Mouse (Mus musculus): ENCODE measurements around the gene Cdkal1.

Gene Cdkal1

GRCm38 (mm10) chr13:29581762-29582700 is 273.4 kb downstream of the Cdkal1 start:
- DNase-seq (ENCODE audit: low read depth, low spot score) = no peak

- no peak for DNase-seq (ENCODE audit: low read depth, low spot score)
Observed at GRCm38 (mm10) chr13:29580780-29581179, 274.7 kb downstream of the Cdkal1 start.

DNA sequence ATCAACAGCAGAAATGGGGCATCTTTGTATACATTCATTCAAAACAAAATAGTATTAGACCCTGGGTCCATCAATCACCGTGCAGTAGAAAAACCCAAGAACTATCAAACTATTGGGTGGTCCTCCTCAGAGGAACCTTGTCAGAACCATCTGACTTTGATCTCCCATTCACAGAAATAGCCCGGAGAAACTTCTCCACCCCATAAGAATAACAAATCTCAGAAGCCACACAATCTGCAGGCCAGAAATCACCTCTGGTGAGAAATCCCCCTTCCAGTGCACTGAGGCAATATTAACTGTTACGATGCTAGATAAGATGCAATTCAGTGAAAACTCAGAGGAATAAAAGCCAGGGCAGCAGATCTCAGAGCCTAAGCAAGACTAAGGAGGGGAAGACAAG is 275.5 kb downstream of the Cdkal1 start:
- DNase-seq (ENCODE audit: low read depth, low spot score) = no peak

- DNase-seq (ENCODE audit: low read depth, low spot score) = no peak
Observed at GRCm38 (mm10) chr13:29578621-29579020, 276.9 kb downstream of the Cdkal1 start.

GRCm38 (mm10) chr13:29574784-29575183 is 280.7 kb downstream of the Cdkal1 start:
- DNase-seq (ENCODE audit: low read depth, low spot score) = no peak

GRCm38 (mm10) chr13:29572477-29572876 is 283.0 kb downstream of the Cdkal1 start:
- DNase-seq (ENCODE audit: low read depth, low spot score) = no peak

DNA sequence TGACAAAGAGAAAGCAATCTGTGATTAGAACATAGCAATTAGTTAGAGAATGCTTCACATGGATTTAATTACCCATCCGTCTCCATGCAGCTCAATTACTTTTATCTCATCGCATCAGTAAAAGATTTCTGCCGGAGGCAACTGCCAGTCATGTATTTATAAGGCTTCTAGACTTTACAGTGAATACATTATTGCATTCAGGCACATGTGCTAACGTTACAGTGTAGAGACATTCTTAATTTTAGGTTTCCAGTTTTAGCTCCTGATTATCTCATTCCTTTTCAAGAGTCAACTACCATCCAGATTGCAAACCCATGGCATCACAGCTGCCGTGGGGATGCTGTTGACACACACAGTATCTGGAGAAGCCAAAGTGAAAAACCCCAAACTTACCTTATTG is 289.8 kb downstream of the Cdkal1 start:
- no peak for DNase-seq (ENCODE audit: low read depth, low spot score)

- no peak for DNase-seq (ENCODE audit: low read depth, low spot score)
Observed at GRCm38 (mm10) chr13:29559188-29559587, 296.3 kb downstream of the Cdkal1 start.

DNA sequence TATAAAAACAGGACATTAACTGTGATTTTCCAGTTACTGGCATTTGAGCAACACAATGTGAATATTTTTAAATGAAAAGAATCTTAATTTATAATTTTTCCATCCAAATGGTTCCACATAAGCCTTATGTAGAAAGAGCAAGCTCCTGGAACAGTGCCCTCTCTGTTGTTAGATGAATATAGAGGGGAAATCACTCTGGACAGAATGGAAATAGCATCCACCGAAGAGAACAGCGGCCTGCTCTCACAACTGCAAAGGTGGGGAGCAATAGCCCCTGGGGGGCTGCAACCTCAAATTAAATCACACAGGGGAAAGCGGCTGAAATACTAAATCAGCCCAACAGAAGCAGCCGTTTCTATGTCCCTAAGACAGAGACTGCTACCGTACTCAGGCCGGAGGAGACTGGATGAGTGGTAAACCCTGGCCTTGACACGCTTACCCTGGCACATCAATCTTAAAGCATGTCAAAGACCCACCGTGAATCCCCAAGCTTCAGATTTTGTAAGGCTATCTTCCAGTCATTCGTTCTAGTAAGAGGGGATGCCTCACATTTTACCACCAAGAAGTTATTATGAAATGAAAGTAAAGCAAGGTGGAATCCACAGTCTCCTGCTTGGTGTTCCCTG is 300.2 kb downstream of the Cdkal1 start:
- DNase-seq (ENCODE audit: low read depth, low spot score) = no peak

GRCm38 (mm10) chr13:29553792-29554191 is 301.7 kb downstream of the Cdkal1 start:
- no peak for DNase-seq (ENCODE audit: low read depth, low spot score)

- no peak for DNase-seq (ENCODE audit: low read depth, low spot score)
Observed at GRCm38 (mm10) chr13:29552322-29552870, 303.1 kb downstream of the Cdkal1 start.

- DNase-seq (ENCODE audit: low read depth, low spot score) = no peak
Observed at GRCm38 (mm10) chr13:29550886-29551285, 304.6 kb downstream of the Cdkal1 start.

GRCm38 (mm10) chr13:29550203-29550602 is 305.3 kb downstream of the Cdkal1 start:
- DNase-seq (ENCODE audit: low read depth, low spot score) = no peak

GRCm38 (mm10) chr13:29549761-29550160 is 305.7 kb downstream of the Cdkal1 start:
- DNase-seq (ENCODE audit: low read depth, low spot score) = no peak

GRCm38 (mm10) chr13:29537906-29538305 is 317.6 kb downstream of the Cdkal1 start:
- no peak for DNase-seq (ENCODE audit: low read depth, low spot score)

GRCm38 (mm10) chr13:29533586-29533985 is 321.9 kb downstream of the Cdkal1 start:
- DNase-seq (ENCODE audit: low read depth, low spot score) = no peak

- DNase-seq (ENCODE audit: low read depth, low spot score) = no peak
Observed at GRCm38 (mm10) chr13:29528344-29528743, 327.1 kb downstream of the Cdkal1 start.

- no peak for DNase-seq (ENCODE audit: low read depth, low spot score)
Observed at GRCm38 (mm10) chr13:29521321-29521720, 334.2 kb downstream of the Cdkal1 start.

- DNase-seq (ENCODE audit: low read depth, low spot score) = no peak
Observed at GRCm38 (mm10) chr13:29514071-29514470, 341.4 kb downstream of the Cdkal1 start.

GRCm38 (mm10) chr13:29504861-29505568 is 350.5 kb downstream of the Cdkal1 start:
- DNase-seq (ENCODE audit: low read depth, low spot score) = no peak

DNA sequence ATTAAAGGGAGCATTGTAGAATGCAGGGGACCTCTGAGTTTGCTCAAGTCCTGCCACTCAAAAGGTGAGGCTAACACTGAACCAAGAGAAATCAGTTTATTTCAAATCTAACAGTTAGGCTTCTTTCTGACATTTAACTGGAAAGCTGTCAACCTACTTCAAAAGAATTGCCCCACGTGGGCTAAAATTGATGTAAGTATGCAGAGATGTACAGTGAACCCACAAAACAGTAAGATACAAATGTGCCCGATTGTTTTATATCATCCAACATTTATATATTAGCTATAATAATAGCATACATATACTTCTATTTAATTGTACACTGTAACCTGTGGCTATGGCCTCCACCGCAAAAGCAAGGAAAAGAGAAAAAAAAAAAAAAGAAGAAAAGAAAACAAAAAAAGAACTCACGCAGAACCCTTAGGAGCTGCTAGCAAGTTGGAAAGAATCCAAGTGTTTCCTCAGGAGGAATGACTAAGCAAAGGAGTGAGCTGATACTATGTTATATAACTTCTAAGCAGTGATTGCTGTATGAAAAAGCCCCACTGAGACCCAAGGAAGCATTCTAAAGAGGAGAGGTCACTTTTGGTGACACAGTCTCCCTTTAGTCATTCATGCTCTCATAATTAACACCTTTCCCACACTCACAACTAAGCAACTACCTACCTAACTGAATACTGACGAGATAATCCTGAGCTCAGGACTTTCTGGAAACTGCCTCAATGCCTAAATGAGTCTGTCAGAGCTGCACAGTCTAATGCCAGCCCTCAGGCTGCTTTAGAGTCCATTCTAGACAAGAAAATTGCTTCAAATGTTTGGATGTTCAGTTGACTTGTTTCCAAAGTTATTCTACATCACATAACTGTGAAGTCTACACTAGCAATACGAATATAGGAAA is 352.1 kb downstream of the Cdkal1 start:
- peak; percentile 8 for DNase-seq (ENCODE audit: low read depth, low spot score)
